Mouse (Mus musculus) liver, adult 2 months (tissue): Measurements from ENCODE around the gene Snx4.

Source experiments
- CTCF ChIP-seq: fragments of 200-500 bp; IDR thresholded peaks from 2 replicates; pipeline ENCODE4 v1.5.1; 2011; ENCODE audit warnings: low read depth, low read length, control low read depth
- POLR2A ChIP-seq: fragments of 200-500 bp; IDR thresholded peaks from 2 replicates; pipeline ENCODE4 v1.6.1; 2011; ENCODE audit warnings: low read length, control low read depth; ENCODE audit not compliant: insufficient read depth; ENCODE audit errors: extremely low read depth

- TF ChIP-seq CTCF: no peak
- no peak for TF ChIP-seq POLR2A
These were observed 556 bp upstream of the Snx4 start for GRCm38 (mm10) chr16:33250651-33251120.
